In the genomic region with DNA sequence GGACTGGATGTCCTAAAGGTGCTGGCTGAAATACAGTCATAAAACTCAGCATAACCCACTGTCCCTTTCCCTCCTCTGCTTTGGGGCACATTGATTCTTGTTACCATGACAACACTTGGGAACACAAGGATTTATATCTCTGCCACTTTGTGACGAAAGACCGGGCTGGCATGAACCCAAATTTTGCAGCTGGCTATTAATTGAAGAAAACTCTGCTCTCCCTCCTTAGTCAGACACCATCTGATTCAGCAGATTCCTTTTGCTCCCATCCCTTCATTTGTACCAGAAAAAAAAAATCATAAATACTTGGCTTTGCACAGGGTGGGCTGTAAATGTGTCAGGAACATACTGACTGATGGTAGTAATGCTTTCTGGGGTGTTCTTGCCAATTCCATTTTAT, we compare ENCODE assay signal across 9 mouse cellular contexts.
DNase-seq lines count a peak whose midpoint lies in the region; ATAC-seq and TF ChIP-seq lines count a peak whose summit lies in the region.
"Had no signal": no experiment of that assay in that cellular context is flagged by ENCODE, and none has a peak within 500 bp of the region (broad histone marks: within the 10 kb centered on the region; RNA-seq: fewer than 3 reads in every experiment).

No protein-coding gene starts in this region.

- no peak overlapping the region for H3K4me3 ChIP-seq in forebrain, embryonic 13.5 days
- H3K4me3 ChIP-seq in forebrain, embryonic 10.5 days: no peak overlapping the region
- no peak overlapping the region for H3K4me3 ChIP-seq in neural tube, embryonic 11.5 days (ENCODE audit: low read depth, low read length)
- H3K4me3 ChIP-seq in cerebellum, adult 2 months (replicated peaks; ENCODE audit: insufficient read depth, low read depth, low read length): no peak overlapping the region

- no peak for DNase-seq in forebrain, embryonic 10.5 days (ENCODE audit: extremely low spot score, low spot score)
- DNase-seq in neural tube, embryonic 11.5 days (ENCODE audit: low spot score): no peak
- no peak for DNase-seq in neural tube, embryonic 10.5 days (ENCODE audit: extremely low spot score, low spot score)
- DNase-seq in layer of hippocampus, adult 8-10 months (ENCODE audit: low spot score in 2 of 2): peak; percentile 42 to 64
- peak; percentile 54 for DNase-seq in right cerebral cortex, postnatal 14 days
- DNase-seq in cerebellum, adult 8-10 months: no peak
- no peak for DNase-seq in cerebellum, adult 2 months

- H3K9me3 ChIP-seq in forebrain, embryonic 13.5 days (replicated peaks): no peaks in the 10 kb centered on the region
- H3K9me3 ChIP-seq in forebrain, embryonic 10.5 days: no peaks in the 10 kb centered on the region
- H3K9me3 ChIP-seq in neural tube, embryonic 11.5 days (ENCODE audit: control insufficient read depth, low read length): no peaks in the 10 kb centered on the region

- WGBS in forebrain, embryonic 13.5 days: 22% methylated on average over 2 of the region's 2 CpGs
- 82% methylated on average over 2 of the region's 2 CpGs for WGBS in forebrain, embryonic 10.5 days
- WGBS in neural tube, embryonic 11.5 days: 35% methylated on average over 2 of the region's 2 CpGs
- 31% methylated on average over 2 of the region's 2 CpGs for WGBS in cerebellum, adult 2 months

- no peaks in the 10 kb centered on the region for H3K27me3 ChIP-seq in forebrain, embryonic 13.5 days
- no peaks in the 10 kb centered on the region for H3K27me3 ChIP-seq in forebrain, embryonic 10.5 days (ENCODE audit: poor library complexity, severe bottlenecking)
- no peaks in the 10 kb centered on the region for H3K27me3 ChIP-seq in neural tube, embryonic 11.5 days (ENCODE audit: control insufficient read depth, insufficient read depth, low read length)
- no peaks in the 10 kb centered on the region for H3K27me3 ChIP-seq in cerebellum, adult 2 months (ENCODE audit: control insufficient read depth, insufficient read depth, low read length)
- H3K27me3 ChIP-seq: CH12.LX had no signal

- no peak overlapping the region for H3K9ac ChIP-seq in forebrain, embryonic 13.5 days
- no peak overlapping the region for H3K9ac ChIP-seq in neural tube, embryonic 11.5 days (ENCODE audit: low read length)

- no peak for TF ChIP-seq POLR2A in cerebellum, adult 2 months (IDR thresholded peaks at IDR 0.05; ENCODE audit: borderline replicate concordance, insufficient read depth, low read length)

- H3K27ac ChIP-seq in forebrain, embryonic 13.5 days: peak overlapping the region; percentile 25; the same call in 1 of the 2 replicates
- H3K27ac ChIP-seq in forebrain, embryonic 10.5 days: no peak overlapping the region
- H3K27ac ChIP-seq in neural tube, embryonic 11.5 days (ENCODE audit: low read depth, low read length): no peak overlapping the region
- H3K27ac ChIP-seq in cerebellum, adult 2 months (ENCODE audit: insufficient read depth, low read length): no peak overlapping the region

- peak; percentile 71 for ATAC-seq in forebrain, embryonic 13.5 days
- ATAC-seq in neural tube, embryonic 11.5 days (ENCODE audit: insufficient read depth, low FRiP score, low TSS enrichment): peak; percentile 63; the same call in 1 of the 2 replicates

- H3K36me3 ChIP-seq in forebrain, embryonic 13.5 days (ENCODE audit: poor library complexity, severe bottlenecking): no peaks in the 10 kb centered on the region
- H3K36me3 ChIP-seq in forebrain, embryonic 10.5 days (replicated peaks): no peaks in the 10 kb centered on the region
- no peaks in the 10 kb centered on the region for H3K36me3 ChIP-seq in neural tube, embryonic 11.5 days (ENCODE audit: control insufficient read depth, insufficient read depth, low read length)

- TF ChIP-seq CTCF in cerebellum, adult 2 months (IDR thresholded peaks at IDR 0.05; ENCODE audit: borderline replicate concordance, insufficient read depth, low read depth, low read length): no peak

- H3K4me1 ChIP-seq in forebrain, embryonic 13.5 days: peaks cover 18% of the 10 kb centered on the region
- H3K4me1 ChIP-seq in forebrain, embryonic 10.5 days: peaks cover 32% of the 10 kb centered on the region
- 0 out of 2 replicates have a peak, but pooled peaks cover 2% of the 10 kb centered on the region for H3K4me1 ChIP-seq in neural tube, embryonic 11.5 days (ENCODE audit: control insufficient read depth, insufficient read depth, low read length)
- H3K4me1 ChIP-seq in cerebellum, adult 2 months (ENCODE audit: control insufficient read depth, insufficient read depth, low read length): no peaks in the 10 kb centered on the region

- no peak overlapping the region for H3K4me2 ChIP-seq in forebrain, embryonic 13.5 days
- no peak overlapping the region for H3K4me2 ChIP-seq in neural tube, embryonic 11.5 days (ENCODE audit: low read depth)

Comparison
In these comparisons a context has a peak if more than half of its experiments do, and no peak if none do; other contexts are left out.
1. DNase-seq: peak in layer of hippocampus, adult 8-10 months (2 of 2) and right cerebral cortex, postnatal 14 days (single experiment); none in forebrain, embryonic 10.5 days (single experiment), neural tube, embryonic 11.5 days (single experiment), neural tube, embryonic 10.5 days (single experiment), cerebellum, adult 8-10 months (single experiment) and cerebellum, adult 2 months (0 of 2).